Mouse (Mus musculus): ENCODE measurements around the gene Map2.

Map2 gene

DNA sequence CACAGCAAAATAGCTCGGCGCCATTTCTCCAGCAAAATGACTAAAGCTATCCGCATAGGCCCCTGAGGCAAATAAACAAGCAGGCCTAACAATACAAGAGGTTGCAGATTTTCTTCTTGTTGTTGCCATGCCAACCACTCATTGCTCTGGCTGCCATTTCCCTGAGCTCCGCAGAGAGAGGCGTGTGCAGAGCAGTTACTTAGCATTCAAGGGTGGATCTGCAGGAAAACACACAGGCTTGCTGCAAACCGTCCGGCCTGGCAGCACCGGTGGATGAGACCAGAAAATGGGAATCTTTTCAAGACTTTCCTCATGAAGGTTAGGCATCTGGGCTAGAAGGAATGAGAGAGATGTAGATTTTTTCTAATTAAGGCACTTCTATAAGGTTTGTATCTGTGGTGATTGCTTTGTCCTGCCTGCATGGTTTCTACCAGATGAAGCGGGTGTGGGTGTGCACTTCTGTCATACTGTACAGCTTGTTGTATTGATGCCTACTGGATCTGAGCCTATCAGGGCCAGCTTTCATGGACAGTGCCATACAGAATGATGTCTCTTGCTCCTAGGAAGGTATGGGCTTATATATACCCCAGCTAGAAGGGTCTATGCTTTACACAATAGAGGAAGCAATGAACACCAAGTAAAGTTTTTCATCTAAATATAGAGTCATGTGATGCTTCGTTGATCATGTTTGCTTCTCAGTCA, 211.8 kb downstream of the Map2 start:
- DNase-seq (ENCODE audit: low spot score in 2 of 2), result peak; percentile 45 to 56

DNA sequence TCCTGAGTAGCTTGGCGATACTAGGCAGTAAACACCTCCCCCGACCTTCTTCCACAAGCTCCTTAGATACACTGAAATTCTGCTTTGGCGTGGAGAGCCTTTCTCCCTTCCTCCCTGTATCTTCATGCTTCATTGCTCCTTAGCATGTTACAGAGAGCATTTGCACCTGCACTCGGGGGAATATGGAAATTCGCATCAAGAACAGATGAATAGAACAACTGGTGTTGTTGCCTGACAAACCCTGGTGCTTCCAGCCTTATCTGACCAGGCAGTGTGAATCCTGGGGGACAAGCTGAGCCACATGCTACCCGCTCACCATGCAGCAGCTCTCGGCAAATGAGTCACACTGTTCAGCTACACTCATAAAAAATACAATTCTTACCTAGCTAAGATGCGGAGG, 213.5 kb downstream of the Map2 start:
- DNase-seq (ENCODE audit: low spot score in 2 of 2), result peak in 1 of 2 experiments; percentile 38

DNA sequence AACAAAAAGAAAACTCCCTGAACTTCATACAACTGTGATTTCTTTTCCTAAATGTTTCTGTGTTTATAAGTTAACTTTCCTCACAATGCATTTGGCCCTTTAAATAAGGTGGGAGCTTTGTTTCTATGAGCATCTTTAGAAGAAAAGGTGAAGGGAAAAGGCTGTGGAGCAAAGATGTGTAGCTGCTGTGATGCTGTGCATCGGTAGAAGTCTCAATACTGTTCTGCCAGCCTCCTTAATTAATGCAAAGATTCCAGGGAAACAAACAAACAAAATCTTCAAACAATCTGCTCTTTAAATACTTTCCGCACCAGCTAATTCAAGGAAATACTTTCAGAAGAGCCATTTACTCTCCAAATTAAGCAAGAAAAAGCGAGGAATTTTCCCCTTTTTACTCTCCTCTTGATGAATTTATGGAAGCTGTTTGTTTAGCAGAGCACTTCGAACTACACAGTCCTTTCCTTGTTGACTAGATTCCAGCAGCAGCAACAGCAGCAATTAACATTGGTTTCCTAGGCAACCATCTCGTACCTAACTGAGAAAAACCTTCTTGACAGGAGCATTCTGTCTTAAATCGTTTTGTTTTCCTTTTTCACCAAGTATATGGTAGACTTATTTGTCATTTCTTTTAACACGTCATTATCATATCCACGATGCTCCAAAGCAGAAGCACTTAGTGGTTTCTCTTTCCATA, 220.0 kb downstream of the Map2 start:
- DNase-seq (ENCODE audit: low spot score in 2 of 2), result no peak

DNA sequence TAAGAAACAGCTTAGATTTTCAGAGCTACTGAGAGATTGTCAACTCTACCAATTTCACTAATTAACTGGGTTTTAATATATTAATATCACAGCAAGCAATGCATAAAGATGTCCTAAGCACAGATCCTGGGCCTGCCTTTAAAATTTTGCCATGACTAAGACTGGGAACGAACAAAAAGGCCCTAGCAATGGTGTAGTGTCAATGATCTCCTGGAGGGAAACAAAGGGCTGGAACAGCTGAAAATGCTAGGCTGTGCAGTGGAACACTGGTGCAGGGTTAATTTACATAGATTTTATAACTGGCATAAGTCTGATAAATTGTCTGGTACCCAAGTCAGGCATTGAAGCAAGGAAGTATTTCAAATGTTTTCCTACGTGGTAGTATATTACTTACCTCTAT, 220.8 kb downstream of the Map2 start:
- DNase-seq (ENCODE audit: low spot score in 2 of 2), result no peak

DNA sequence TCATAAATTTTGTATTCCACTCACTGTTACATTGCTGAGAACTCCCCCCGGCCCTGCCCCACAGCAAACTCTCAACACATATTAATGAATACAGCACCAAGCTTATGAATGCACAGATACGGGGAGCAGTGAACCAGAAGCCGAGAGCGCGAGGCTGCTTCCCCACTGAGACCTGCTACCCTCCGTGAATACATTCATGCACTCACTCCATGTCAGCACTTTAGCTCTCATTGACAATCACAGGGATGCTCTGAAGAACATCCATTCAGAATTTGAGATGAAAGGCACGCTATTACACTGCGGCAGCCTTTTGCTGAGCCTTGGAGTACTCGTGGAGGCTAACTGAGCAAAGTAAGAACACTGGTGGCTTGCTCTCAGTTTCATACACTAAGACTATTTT, 226.8 kb downstream of the Map2 start:
- DNase-seq (ENCODE audit: low spot score in 2 of 2), result no peak

GRCm38 (mm10) chr1:66407270-66407967, 232.3 kb downstream of the Map2 start:
- DNase-seq (ENCODE audit: low spot score in 2 of 2), result no peak

- no peak for DNase-seq (ENCODE audit: low spot score in 2 of 2)
Observed at GRCm38 (mm10) chr1:66418360-66418759, 243.3 kb downstream of the Map2 start.

GRCm38 (mm10) chr1:66426073-66426472, 251.0 kb downstream of the Map2 start:
- no peak for DNase-seq (ENCODE audit: low spot score in 2 of 2)

GRCm38 (mm10) chr1:66430962-66431361, 255.9 kb downstream of the Map2 start:
- DNase-seq (ENCODE audit: low spot score in 2 of 2), result no peak

GRCm38 (mm10) chr1:66431472-66431871, 256.4 kb downstream of the Map2 start:
- DNase-seq (ENCODE audit: low spot score in 2 of 2), result no peak

- DNase-seq (ENCODE audit: low spot score in 2 of 2), result no peak
Observed at GRCm38 (mm10) chr1:66438069-66438468, 263.0 kb downstream of the Map2 start.

DNA sequence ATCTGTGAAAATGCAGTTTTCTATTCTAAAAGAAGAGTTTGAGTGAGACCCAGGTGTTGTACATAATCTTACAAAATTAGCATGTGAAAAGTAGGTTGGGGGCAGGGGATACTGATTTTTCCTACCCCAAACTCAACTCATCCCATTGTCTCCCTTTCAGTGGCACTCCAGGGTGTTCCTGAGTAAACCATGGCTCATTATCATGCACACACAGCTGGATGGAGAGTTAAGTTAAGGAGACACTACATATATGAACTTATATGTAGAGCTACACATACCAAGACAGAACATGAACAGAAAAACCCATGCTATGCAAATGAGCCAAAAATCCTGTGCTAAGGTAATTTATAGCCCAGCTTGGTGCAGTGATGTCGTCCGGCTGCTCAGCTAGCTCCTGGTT, 267.8 kb downstream of the Map2 start:
- DNase-seq (ENCODE audit: low spot score in 2 of 2), result no peak

GRCm38 (mm10) chr1:66449471-66449870, 274.4 kb downstream of the Map2 start:
- no peak for DNase-seq (ENCODE audit: low spot score in 2 of 2)

- DNase-seq (ENCODE audit: low spot score in 2 of 2), result no peak
Observed at GRCm38 (mm10) chr1:66456580-66456979, 281.5 kb downstream of the Map2 start.

GRCm38 (mm10) chr1:66457747-66458146, 282.7 kb downstream of the Map2 start:
- no peak for DNase-seq (ENCODE audit: low spot score in 2 of 2)

DNA sequence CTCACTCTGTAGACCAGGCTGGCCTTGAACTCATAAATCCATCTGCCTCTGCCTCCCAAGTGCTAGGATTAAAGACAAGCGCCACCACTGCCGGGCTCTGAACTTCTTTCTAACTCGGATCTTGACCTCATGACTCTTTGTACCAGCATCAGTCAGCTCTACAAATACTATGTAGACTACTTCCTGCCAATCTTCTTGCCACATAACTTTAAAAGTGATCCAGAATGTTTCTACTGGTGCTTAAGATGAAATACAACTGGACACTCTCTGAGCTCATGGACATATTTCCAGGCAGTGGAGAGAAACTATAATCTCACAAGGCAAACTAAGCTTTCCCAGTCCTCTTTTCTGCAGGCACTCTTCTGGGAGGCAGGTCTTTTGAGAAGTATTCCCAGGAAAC, 284.3 kb downstream of the Map2 start:
- DNase-seq (ENCODE audit: low spot score in 2 of 2), result no peak

DNA sequence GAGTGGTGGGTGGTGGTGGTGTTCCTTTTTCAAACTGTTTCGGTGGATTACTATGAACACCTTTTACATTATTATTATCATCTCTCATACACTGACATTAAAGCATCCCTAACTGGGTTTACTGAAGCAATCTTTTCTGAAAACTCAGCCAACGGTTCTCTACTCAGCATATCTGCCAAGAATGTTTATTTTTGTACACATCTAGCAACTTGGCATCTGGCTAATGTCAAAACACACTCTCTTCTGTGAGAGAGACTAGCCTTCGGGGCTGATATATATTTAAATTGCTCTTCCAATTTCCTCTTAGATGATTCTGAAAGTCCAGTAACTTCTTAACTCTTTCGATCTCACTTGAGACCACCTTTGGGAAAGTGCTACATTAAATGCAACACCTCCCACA, 285.8 kb downstream of the Map2 start:
- no peak for DNase-seq (ENCODE audit: low spot score in 2 of 2)

- peak; percentile 45 to 58 for DNase-seq (ENCODE audit: low spot score in 2 of 2)
Observed at GRCm38 (mm10) chr1:66467821-66468703, 293.0 kb downstream of the Map2 start, which contains the start of gene Unc80. Gene Unc80 (plus strand): TSS chr1:66468367.

DNA sequence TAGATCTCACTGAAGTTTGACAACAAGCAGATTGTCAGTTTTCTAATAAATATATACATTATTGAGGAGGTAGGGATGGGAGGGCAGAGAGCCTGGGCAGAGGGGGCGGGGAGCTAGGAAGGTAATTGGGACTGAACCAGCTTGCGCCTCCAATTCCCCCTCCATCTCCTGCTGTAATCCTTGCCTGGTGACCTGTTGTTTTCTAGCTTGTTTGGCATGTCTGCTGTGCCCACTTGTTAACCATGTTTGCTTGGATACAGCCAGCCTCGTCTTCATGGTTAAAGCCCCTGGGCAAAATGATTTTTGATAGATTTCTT, 293.6 kb downstream of the Map2 start:
- peak in 1 of 2 experiments; percentile 12 for DNase-seq (ENCODE audit: low spot score in 2 of 2)

DNA sequence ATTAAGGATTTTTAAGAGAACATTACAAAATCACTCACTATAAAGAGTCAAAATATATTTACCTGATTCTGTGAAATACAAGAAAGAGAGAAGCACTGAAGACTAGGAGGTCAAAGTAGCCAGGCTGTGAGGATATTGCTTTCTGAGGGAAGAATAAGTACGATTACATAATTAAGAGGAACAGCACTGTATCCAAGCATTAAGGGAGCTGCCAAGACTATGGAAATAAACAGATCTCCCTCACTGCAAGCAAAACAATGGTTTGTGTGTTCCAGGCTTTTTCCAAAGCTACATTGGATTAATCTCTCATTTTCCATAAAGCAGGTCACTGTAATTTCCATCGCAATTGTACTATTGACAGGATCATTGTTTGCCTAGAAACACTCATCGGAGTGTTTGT, 307.7 kb downstream of the Map2 start:
- no peak for DNase-seq (ENCODE audit: low spot score in 2 of 2)
